Mouse (Mus musculus): ENCODE measurements around the gene Mip. TPM values are rescaled to one million over a fixed set of nuclear protein-coding genes. Genes with fewer than 3 reads are reported as not detected.
A peak's percentile ranks its signal among the peaks of the same experiment; 100 is the strongest.

The Mip gene
- polyA plus RNA-seq, 1 experiment from 2014 or later, result not detected

DNA sequence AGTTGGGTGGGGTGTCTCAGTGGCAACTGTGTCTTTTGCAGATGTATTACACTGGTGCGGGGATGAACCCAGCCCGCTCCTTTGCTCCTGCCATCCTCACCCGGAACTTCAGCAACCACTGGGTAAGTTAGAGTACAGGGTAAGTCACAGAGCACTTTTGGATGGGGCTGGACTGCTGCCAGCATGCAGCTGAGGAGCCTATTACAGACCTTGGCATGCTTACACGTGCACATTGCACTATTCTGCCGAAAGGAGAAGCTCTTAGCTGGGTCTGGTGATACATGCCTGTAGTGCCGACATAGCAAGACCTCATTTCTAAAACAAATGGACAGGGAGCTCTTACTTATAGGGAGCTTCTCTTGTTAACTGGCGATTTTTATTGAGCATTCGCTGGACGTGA lies 2.0 kb downstream of the Mip start:
- Histone ChIP-seq H3K4me2 (ENCODE audit: low read length) (no peak overlapping the region), H3K27ac (replicated peaks in 1 of 2; ENCODE audit: control insufficient read depth in 1 of 2, insufficient read depth in 1 of 2, low read depth in 2 of 2, low read length in 2 of 2) (no peak overlapping the region), H3K4me1 (ENCODE audit: control insufficient read depth in 2 of 2, insufficient read depth in 2 of 2, low read length in 2 of 2) (peaks cover 4% of the 10 kb centered on the region in 2 experiments), H3K4me3 (ENCODE audit: control insufficient read depth in 1 of 2, insufficient read depth in 1 of 2, low read depth in 1 of 2, low read length in 2 of 2) (no peak overlapping the region), H3K27me3 (ENCODE audit: control insufficient read depth, insufficient read depth, low read length) (no peaks in the 10 kb centered on the region), H3K9ac (ENCODE audit: low read length) (no peak overlapping the region), H3K9me3 (ENCODE audit: control insufficient read depth, low read length) (no peaks in the 10 kb centered on the region), H3K36me3 (ENCODE audit: control insufficient read depth, insufficient read depth, low read length) (no peaks in the 10 kb centered on the region)
- WGBS, result 66% methylated on average over 9 of the region's 9 CpGs
- no peak for ATAC-seq (ENCODE audit: insufficient number of reproducible peaks, insufficient read depth, low FRiP score, low read depth)

DNA sequence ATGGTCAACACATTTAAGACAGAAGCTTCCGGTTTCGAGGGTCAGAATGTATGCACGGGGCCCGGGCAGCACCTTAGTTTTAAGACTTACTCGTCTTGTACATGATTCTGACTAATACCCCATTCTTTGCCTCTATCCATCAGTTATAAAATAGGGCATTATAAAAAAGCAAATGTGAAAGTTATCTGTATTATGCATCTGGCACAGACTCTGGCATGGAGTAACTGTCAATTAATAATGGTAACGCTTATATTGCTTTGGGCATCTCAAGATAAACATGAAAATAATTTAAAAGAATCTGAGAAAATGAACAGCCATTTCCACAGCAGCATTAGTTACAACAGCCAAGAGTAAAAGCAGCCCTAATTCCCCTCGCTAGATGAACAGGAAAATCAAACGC lies 2.4 kb downstream of the Mip start:
- H3K27ac ChIP-seq (replicated peaks in 1 of 2; ENCODE audit: control insufficient read depth in 1 of 2, insufficient read depth in 1 of 2, low read depth in 2 of 2, low read length in 2 of 2), result no peak overlapping the region
- no peaks in the 10 kb centered on the region for H3K36me3 ChIP-seq (ENCODE audit: control insufficient read depth, insufficient read depth, low read length)
- H3K4me3 ChIP-seq (ENCODE audit: control insufficient read depth in 1 of 2, insufficient read depth in 1 of 2, low read depth in 1 of 2, low read length in 2 of 2), result no peak overlapping the region
- no peaks in the 10 kb centered on the region for H3K27me3 ChIP-seq (ENCODE audit: control insufficient read depth, insufficient read depth, low read length)
- ATAC-seq (ENCODE audit: insufficient number of reproducible peaks, insufficient read depth, low FRiP score, low read depth), result no peak
- H3K4me1 ChIP-seq (ENCODE audit: control insufficient read depth in 2 of 2, insufficient read depth in 2 of 2, low read length in 2 of 2), result peaks cover 4 to 8% of the 10 kb centered on the region in 2 experiments
- no peak overlapping the region for H3K4me2 ChIP-seq (ENCODE audit: low read length)
- H3K9me3 ChIP-seq (ENCODE audit: control insufficient read depth, low read length), result no peaks in the 10 kb centered on the region
- no peak overlapping the region for H3K9ac ChIP-seq (ENCODE audit: low read length)
- WGBS, result 87% methylated on average over 8 of the region's 8 CpGs

DNA sequence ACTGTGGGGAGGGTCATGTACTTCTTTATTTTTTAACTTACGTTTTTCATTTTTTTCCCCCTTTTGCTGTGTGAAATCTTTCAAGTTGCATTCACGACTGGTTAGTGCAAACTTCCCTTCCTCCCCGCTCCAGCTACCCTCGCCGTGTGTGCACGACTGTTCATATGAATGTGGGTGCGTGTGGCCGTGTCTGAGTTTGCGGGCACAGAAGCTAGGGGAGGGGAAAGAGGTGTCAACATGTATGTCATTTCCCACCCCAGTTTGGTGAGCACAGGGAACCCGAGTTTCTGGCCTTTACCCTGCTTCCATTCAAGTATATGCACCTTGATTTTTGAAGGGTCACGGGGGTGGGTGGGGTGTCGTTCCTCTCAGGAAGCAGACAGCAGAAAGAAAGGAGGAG lies 4.9 kb downstream of the Mip start:
- Histone ChIP-seq H3K4me3 (ENCODE audit: control insufficient read depth in 1 of 2, insufficient read depth in 1 of 2, low read depth in 1 of 2, low read length in 2 of 2) (no peak overlapping the region), H3K9me3 (ENCODE audit: control insufficient read depth, low read length) (no peaks in the 10 kb centered on the region), H3K4me1 (ENCODE audit: control insufficient read depth in 2 of 2, insufficient read depth in 2 of 2, low read length in 2 of 2) (peaks cover 0 to 8% of the 10 kb centered on the region in 2 experiments; a peak in 3 of 4 replicates), H3K36me3 (ENCODE audit: control insufficient read depth, insufficient read depth, low read length) (peaks cover 10% of the 10 kb centered on the region; the same call in 1 of the 2 replicates), H3K4me2 (ENCODE audit: low read length) (peak overlapping the region; percentile 81; the same call in 1 of the 2 replicates), H3K27ac (replicated peaks in 1 of 2; ENCODE audit: control insufficient read depth in 1 of 2, insufficient read depth in 1 of 2, low read depth in 2 of 2, low read length in 2 of 2) (no peak overlapping the region), H3K9ac (ENCODE audit: low read length) (peak overlapping the region; percentile 78; the same call in 1 of the 2 replicates), H3K27me3 (ENCODE audit: control insufficient read depth, insufficient read depth, low read length) (no peaks in the 10 kb centered on the region)
- 80% methylated on average over 12 of the region's 12 CpGs for WGBS
- no peak for ATAC-seq (ENCODE audit: insufficient number of reproducible peaks, insufficient read depth, low FRiP score, low read depth)

DNA sequence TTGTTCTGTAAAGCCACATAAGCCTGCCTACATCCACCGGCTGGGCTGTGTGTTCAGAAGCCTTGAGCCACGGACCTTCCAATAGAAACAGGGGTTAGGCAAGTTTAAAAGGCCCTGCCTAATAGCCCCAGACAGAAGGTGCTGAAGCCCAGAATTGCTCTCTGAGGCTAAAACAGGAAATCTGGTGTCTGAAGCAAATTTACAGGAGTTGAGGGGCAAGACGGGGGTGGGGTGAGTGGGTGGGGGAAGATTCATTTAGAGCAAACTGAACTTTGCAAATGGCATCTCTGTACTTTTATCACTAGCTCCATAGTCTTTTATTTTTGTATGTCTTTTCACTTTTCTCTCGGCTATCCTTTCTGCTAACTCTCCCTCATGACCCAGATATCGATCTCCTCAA lies 5.5 kb downstream of the Mip start:
- peaks cover 10% of the 10 kb centered on the region; the same call in 1 of the 2 replicates for H3K36me3 ChIP-seq (ENCODE audit: control insufficient read depth, insufficient read depth, low read length)
- WGBS, result 20% methylated on average over 5 of the region's 5 CpGs
- ATAC-seq (ENCODE audit: insufficient number of reproducible peaks, insufficient read depth, low FRiP score, low read depth), result no peak

DNA sequence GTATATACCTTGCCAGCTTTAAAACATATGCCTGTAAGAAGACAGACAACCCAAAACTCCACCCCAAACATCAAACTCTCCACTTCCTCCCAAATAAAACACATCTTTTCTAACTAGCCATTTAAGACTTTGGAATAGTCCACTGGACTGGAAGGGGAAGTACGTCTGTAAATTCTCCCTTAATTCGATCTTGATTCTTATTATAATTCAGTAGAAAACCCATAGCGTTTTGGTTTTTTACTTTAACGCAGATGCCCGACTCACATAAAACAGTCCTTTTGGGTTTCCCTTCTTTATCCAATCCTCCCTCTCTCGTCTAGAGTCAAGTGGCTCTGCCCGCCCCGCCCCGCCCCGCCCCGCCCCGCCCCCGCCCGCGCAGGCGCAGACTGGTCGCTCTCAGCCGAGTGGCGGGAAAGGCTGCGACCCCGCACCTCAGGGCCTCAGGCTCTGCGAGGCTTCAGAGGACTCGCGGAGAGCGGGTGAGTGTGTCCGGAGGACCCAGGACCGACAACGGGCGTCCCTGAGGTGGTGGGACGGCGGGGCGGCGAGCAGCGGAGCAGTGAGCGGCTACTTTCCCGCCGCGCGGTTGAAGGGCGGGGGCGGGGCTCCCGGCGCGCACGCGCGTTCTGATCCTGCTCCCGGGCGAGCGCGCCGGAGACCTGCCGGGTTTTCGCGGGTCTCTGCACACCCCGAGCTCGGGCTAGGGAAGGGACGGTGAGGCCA lies 6.2 kb downstream of the Mip start, which contains the start of gene Timeless:
Gene Timeless (plus strand): TSS at position 369 of the 723 bp plus-strand sequence.
- H3K9me3 ChIP-seq (ENCODE audit: control insufficient read depth, low read length), result no peaks in the 10 kb centered on the region
- H3K36me3 ChIP-seq (ENCODE audit: control insufficient read depth, insufficient read depth, low read length), result peaks cover 10% of the 10 kb centered on the region; the same call in 1 of the 2 replicates
- peak within 1 kb of the TSS; percentile 81 for H3K4me2 ChIP-seq (ENCODE audit: low read length)
- H3K4me1 ChIP-seq (ENCODE audit: control insufficient read depth in 2 of 2, insufficient read depth in 2 of 2, low read length in 2 of 2), result peaks cover 0 to 8% of the 10 kb centered on the region in 2 experiments; a peak in 3 of 4 replicates
- peak; percentile 88 for ATAC-seq (ENCODE audit: insufficient number of reproducible peaks, insufficient read depth, low FRiP score, low read depth)
- H3K27me3 ChIP-seq (ENCODE audit: control insufficient read depth, insufficient read depth, low read length), result no peaks in the 10 kb centered on the region
- H3K9ac ChIP-seq (ENCODE audit: low read length), result peak within 1 kb of the TSS; percentile 78
- peak within 1 kb of the TSS; percentile 84 to 89 for H3K27ac ChIP-seq (replicated peaks in 1 of 2; ENCODE audit: control insufficient read depth in 1 of 2, insufficient read depth in 1 of 2, low read depth in 2 of 2, low read length in 2 of 2)
- WGBS, result under 1% methylated on average over 52 of the region's 58 CpGs
- H3K4me3 ChIP-seq (ENCODE audit: control insufficient read depth in 1 of 2, insufficient read depth in 1 of 2, low read depth in 1 of 2, low read length in 2 of 2), result peak within 1 kb of the TSS; percentile 63 to 67

More for the DNA sequence above, 5.5 kb downstream of the Mip start:
- H3K9ac ChIP-seq (ENCODE audit: low read length), result peak overlapping the region; percentile 78
- peaks cover 0 to 8% of the 10 kb centered on the region in 2 experiments; a peak in 3 of 4 replicates for H3K4me1 ChIP-seq (ENCODE audit: control insufficient read depth in 2 of 2, insufficient read depth in 2 of 2, low read length in 2 of 2)
- H3K4me2 ChIP-seq (ENCODE audit: low read length), result peak overlapping the region; percentile 81
- H3K27ac ChIP-seq (replicated peaks in 1 of 2; ENCODE audit: control insufficient read depth in 1 of 2, insufficient read depth in 1 of 2, low read depth in 2 of 2, low read length in 2 of 2), result peak overlapping the region in 1 of 2 experiments; percentile 84; a peak in 1 of 4 replicates
- H3K27me3 ChIP-seq (ENCODE audit: control insufficient read depth, insufficient read depth, low read length), result no peaks in the 10 kb centered on the region
- H3K9me3 ChIP-seq (ENCODE audit: control insufficient read depth, low read length), result no peaks in the 10 kb centered on the region
- H3K4me3 ChIP-seq (ENCODE audit: control insufficient read depth in 1 of 2, insufficient read depth in 1 of 2, low read depth in 1 of 2, low read length in 2 of 2), result peak overlapping the region in 1 of 2 experiments; percentile 63; a peak in 3 of 4 replicates

DNA sequence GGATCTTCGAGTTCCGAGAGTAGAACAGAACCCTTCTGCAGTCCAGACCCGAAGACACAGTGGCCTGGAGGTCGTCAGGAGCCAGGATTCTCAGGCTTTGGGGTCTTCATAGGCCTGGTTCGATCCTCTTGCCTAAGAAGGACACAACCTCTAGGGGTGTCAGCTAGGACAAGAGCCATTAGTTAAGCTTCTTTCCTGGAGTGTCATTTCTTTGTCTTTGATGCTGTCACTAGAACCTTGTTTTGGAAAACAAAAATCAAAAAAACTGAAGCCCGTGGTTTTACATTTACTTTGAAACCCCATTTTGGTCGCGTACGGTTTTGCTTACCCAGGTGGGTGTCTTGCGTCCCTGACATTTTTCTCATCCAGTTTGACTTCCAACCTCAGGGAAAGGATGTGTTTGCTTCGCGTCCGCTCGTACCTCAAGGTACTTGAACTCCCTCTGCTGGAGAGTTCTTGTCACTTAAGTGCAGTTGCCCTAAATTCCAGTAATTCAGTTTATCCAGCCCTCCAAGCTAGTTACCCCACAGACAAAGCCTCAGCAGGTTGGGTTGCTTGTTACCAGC lies 6.9 kb downstream of the Mip start:
- 0% methylated on average over 14 of the region's 14 CpGs for WGBS
- ATAC-seq (ENCODE audit: insufficient number of reproducible peaks, insufficient read depth, low FRiP score, low read depth), result no peak
- Histone ChIP-seq H3K9ac (ENCODE audit: low read length) (peak overlapping the region; percentile 78), H3K4me1 (ENCODE audit: control insufficient read depth in 2 of 2, insufficient read depth in 2 of 2, low read length in 2 of 2) (peaks cover 0 to 8% of the 10 kb centered on the region in 2 experiments; a peak in 3 of 4 replicates), H3K36me3 (ENCODE audit: control insufficient read depth, insufficient read depth, low read length) (peaks cover 10% of the 10 kb centered on the region; the same call in 1 of the 2 replicates), H3K27ac (replicated peaks in 1 of 2; ENCODE audit: control insufficient read depth in 1 of 2, insufficient read depth in 1 of 2, low read depth in 2 of 2, low read length in 2 of 2) (peak overlapping the region; percentile 84 to 89), H3K4me3 (ENCODE audit: control insufficient read depth in 1 of 2, insufficient read depth in 1 of 2, low read depth in 1 of 2, low read length in 2 of 2) (peak overlapping the region; percentile 63 to 67), H3K9me3 (ENCODE audit: control insufficient read depth, low read length) (no peaks in the 10 kb centered on the region), H3K27me3 (ENCODE audit: control insufficient read depth, insufficient read depth, low read length) (no peaks in the 10 kb centered on the region), H3K4me2 (ENCODE audit: low read length) (peak overlapping the region; percentile 81)

DNA sequence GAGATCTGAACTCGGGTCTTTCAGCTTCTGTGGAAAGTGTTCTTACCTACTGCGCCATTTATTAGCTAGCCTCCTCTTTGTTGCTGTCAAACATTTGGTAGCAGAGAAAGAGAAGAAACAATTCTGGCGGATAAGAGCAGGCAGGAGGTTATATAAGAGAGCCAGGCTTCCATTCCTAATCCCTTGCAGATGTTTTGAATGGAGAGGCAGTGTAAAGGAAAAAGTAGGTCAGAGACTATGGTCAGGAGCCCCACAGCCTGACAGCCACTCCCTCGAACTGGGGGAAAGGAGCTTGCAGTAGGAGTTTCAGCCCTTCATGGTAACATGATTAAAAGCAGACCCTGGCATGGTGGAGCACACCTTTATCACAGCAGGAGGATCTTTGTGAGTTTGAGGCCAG lies 10.7 kb downstream of the Mip start:
- Histone ChIP-seq H3K4me2 (ENCODE audit: low read length) (no peak overlapping the region), H3K27ac (replicated peaks in 1 of 2; ENCODE audit: control insufficient read depth in 1 of 2, insufficient read depth in 1 of 2, low read depth in 2 of 2, low read length in 2 of 2) (no peak overlapping the region), H3K36me3 (ENCODE audit: control insufficient read depth, insufficient read depth, low read length) (peaks cover 23% of the 10 kb centered on the region), H3K4me3 (ENCODE audit: control insufficient read depth in 1 of 2, insufficient read depth in 1 of 2, low read depth in 1 of 2, low read length in 2 of 2) (no peak overlapping the region), H3K9me3 (ENCODE audit: control insufficient read depth, low read length) (no peaks in the 10 kb centered on the region), H3K4me1 (ENCODE audit: control insufficient read depth in 2 of 2, insufficient read depth in 2 of 2, low read length in 2 of 2) (peaks cover 2 to 4% of the 10 kb centered on the region in 2 experiments; a peak in 3 of 4 replicates), H3K27me3 (ENCODE audit: control insufficient read depth, insufficient read depth, low read length) (no peaks in the 10 kb centered on the region), H3K9ac (ENCODE audit: low read length) (no peak overlapping the region)
- 68% methylated on average over 4 of the region's 4 CpGs for WGBS
- ATAC-seq (ENCODE audit: insufficient number of reproducible peaks, insufficient read depth, low FRiP score, low read depth), result no peak
